Mouse (Mus musculus) G1E (cell line): ENCODE data around the gene Iba57.

Experiments used
- CTCF ChIP-seq: IDR thresholded peaks from 2 replicates; pipeline ENCODE4 v1.5.1; 2012; ENCODE audit warnings: low read depth, low read length, inconsistent platforms, mixed read lengths
- GATA1 ChIP-seq: IDR thresholded peaks from 2 replicates; pipeline ENCODE4 v1.6.1; 2012; ENCODE audit warnings: borderline replicate concordance, low read length, inconsistent platforms, mixed read lengths
- GATA2 ChIP-seq: IDR thresholded peaks from 2 replicates; pipeline ENCODE4 v1.6.1; 2012; ENCODE audit warnings: low read depth, low read length, inconsistent platforms, borderline replicate concordance
- TAL1 ChIP-seq: conservative IDR thresholded peaks from 2 replicates; pipeline ENCODE4 v1.6.1; 2012; ENCODE audit warnings: low read depth, low read length, inconsistent platforms, mixed read lengths

GRCm38 (mm10) chr11:59159099-59159498, 4.4 kb downstream of the Iba57 start:
- TF ChIP-seq CTCF (no peak), TAL1 (no peak), GATA1 (no peak), GATA2 (no peak)
